Mouse (Mus musculus) kidney, adult 8-10 months (tissue): ENCODE measurements around the gene Rnf180.

Source experiments
- DNase-seq, 2 experiments: peaks; one replicate each; pipeline ENCODE4 v3.0.0; 2022

Gene Rnf180

DNA sequence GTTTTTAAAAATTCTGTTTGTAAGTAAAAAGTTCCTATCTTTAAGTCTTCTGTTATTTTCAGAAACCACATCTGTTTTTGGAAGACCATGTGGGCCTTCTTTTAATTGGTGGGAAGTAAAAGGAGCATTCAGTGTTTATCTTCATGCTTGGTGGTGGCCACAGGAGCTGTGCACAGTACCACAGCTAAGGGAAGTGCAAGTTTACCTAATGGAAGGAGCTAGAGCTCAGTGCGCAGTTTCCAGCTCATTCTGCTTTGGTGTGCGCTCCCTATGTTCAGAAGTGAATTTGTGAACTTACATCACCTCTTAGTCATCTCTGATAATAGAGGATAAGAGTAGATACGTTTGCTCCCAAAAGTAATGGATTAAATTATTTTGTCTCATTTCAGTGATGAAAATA lies 172.5 kb downstream of the Rnf180 start:
- no peak for DNase-seq

DNA sequence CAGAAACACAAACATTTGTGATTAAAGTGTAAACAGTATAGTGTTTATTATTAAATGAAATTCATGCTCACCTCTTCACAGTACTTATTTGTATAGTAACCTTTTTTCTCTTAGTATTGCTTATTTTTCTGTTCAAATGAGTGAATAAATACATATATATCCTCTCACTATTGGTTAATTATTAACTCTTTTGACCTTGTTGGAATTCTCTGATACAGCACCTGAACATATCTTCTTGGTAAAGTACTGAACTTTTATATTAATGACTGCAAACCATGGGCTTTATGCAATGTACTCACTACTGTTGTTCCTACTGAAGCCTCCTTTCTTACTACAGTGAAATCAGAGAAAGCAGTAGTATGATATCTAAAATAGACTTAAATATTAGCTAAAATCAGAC lies 173.0 kb downstream of the Rnf180 start:
- no peak for DNase-seq

DNA sequence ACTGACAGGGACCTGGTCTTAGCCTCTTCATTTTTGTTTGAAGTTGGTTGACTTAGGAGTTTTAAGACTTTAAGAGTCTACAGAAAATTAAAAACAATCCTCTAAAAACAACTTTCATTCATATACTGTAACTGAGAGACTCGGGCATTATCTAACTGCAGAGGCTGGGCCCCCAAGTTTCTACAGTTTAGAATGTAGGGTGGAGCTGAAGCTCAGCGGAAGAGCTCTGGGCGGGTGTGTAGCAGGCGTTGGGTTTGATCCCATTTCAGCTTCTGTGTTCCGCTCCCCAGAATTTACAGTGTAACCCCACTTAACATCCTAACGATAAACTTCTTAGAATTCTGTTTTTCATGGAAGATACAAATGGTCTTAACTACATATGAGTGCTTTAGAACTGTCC lies 183.0 kb downstream of the Rnf180 start:
- no peak for DNase-seq

DNA sequence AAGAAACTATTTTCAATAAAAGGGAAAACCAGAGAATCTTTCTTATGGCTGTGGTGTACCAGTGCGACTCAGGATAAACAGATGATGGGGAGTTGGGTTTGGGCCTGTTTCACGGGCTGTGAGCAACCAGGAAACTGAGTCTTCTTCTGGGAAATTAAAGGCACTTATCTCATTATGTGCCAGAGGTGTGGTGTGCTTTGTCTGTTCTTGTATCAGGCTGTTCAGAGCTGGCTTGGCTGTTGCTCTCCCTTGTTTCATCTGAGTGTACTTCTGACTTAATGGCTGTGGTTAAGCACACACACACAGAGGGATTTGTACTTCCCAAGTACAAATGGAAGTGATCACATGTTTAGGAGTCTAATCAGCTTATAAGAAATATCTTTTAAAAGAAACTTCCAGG lies 190.2 kb downstream of the Rnf180 start:
- no peak for DNase-seq

DNA sequence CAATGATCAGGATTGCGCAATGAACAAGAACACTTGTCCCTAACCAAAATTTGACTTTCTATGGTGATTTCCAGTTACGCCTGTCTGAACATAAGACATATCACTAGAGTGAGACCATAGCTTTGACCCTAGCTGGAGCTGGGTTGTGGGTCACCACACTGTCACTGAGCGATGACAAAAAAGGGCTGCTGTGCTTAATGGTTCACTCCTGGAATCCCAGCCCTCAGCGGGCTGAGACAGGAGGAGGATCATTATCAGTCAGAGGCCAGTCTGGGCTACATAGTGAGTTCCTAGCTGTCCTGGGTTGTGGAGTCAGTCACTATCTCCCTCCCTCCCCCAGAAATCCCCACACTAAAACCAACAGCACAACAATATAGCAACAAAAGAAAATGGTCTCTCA lies 193.9 kb downstream of the Rnf180 start:
- no peak for DNase-seq

DNA sequence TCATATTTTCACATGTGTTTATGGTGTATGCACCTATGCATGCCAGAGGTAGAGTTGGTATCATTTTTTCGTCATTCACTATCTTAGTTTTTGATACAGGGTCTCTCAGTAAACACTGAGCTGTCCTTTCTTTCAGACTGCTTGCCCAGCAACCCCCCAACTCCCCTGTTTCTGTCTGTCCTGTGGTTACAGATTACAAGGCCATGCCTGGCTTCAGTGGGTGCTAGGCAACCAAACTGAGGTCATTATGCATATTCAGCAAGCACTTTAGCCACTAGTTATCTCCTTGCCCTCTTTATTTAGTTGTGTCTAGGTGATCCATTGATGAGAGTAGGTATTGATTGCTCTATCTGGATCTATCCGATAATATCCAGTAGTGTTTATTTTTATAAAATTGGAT lies 198.3 kb downstream of the Rnf180 start:
- no peak for DNase-seq

DNA sequence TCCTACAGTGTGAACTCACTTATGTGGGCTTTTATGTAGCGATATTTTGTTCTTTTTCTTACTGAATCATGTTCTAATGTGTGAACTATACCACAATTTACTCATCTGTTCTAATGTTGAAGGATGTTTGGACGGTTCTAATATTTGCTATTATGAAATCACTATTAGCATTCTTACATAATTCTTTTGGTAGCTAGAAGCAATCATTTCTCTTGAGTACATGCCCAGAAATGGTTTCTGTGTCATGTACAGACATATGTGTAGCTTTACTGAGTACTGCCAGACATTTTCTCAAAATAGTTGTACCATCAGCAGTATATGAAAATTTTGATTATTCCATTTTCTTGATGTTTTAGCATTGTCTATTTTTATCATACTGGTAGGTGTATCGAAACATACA lies 205.3 kb downstream of the Rnf180 start:
- no peak for DNase-seq

DNA sequence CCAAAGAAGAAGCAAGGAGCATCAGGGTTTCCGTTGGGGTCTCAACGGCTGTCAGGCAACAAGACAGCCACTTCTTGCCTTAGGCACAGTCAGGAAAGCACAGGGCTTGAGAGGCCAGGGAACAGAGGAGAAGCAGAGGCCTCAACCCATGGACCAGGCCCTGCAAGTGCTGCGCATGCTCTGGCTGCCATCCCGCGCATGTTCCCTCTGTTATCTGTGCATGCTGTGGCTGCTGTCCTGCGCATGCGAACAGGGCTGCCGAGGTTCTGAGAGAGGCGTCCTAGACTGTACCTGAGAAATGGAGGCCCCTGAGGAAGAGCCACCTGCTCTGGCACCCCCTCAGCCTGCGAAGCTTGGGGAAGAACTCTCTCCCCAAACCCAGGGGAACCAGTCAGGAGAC lies 212.8 kb downstream of the Rnf180 start, which contains the start of gene 4933425L06Rik:
TSS of gene 4933425L06Rik (plus strand) at position 261 of the 400 bp plus-strand sequence.
- no peak for DNase-seq
